Mouse (Mus musculus) G1E (cell line): ENCODE data around the gene Cobl.

Source experiments
- CTCF ChIP-seq: IDR thresholded peaks from 2 replicates; pipeline ENCODE4 v1.5.1; 2012; ENCODE audit warnings: low read depth, low read length, inconsistent platforms, mixed read lengths
- GATA1 ChIP-seq: IDR thresholded peaks from 2 replicates; pipeline ENCODE4 v1.6.1; 2012; ENCODE audit warnings: borderline replicate concordance, low read length, inconsistent platforms, mixed read lengths

DNA sequence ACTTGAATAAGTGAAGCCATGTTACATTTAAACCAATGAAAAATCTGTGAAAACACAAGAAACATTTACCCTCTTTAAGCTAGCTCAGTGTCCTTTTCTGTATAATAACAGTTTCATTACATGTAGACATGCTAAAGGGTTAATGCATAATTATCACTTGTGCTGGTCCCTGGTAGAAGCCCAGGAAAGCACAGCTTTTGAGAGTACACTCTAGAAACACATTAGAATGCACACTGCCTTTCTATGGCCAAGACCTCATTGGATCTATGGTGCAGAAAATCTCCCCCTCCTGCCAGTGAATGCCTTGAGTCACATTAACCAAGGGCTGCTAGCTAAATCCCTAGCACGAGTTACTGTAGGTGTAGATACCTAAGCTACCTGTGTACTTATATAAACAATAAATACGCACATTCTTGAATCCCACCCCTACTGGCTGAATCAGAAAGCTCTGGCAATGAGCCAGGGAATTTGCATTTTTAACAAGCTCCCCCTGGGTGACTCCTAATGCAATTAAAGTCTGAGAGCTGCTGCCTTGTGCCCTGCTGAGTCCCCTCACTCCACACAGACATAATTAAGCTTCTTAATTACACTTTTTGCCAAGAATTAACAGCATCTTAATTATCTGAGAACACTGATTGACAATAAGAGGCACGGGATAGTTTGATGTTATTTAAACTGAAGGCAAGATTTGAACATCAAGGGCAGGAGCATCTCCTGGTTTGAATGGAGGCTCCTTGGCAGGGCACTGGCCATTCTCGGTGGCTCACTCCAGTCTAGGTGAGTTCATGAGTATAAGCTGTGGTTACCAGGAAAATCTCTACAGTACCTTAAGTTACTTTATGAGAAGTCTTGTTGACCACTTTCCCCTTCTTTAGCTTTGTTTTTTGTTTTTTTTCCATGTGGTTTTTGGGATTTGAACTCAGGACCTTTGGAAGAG is 244.9 kb downstream of the Cobl start:
- no peak for TF ChIP-seq CTCF
- TF ChIP-seq GATA1 = no peak
